Mouse (Mus musculus): ENCODE data around the gene Vps29.

DNA sequence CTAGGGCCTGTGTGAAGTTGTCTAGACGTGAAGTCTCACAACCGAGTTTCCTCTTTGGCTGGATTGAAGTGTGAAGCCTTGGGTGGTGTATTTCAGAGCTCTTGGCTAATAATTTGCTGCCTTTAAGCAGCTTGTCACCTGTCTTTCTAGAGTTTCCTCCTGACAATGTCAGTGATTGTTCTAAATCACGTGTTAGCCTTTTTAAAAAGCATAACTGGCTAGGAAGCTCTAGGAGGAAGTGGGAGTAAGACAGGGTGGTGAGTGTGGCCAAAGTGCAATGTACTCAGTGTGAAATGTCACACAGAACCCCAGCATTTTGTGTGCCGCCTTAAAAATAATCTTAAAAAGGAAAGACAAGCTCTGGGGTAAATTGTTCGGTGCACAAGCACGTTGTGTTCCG lies 10.4 kb upstream of the Vps29 start:
- no peak for TF ChIP-seq POLR2A (IDR thresholded peaks at IDR 0.05; ENCODE audit: extremely low read depth, insufficient read depth, low read length)
- no peak for TF ChIP-seq CTCF (IDR thresholded peaks at IDR 0.05; ENCODE audit: extremely low read depth, insufficient read depth, low read length)
